Mouse (Mus musculus): ENCODE data around the gene Comt. TPM values are rescaled to one million over a fixed set of nuclear protein-coding genes. Genes with fewer than 3 reads are reported as not detected.

Gene Comt
- polyA plus RNA-seq, 1 experiment, result 96.2 TPM

GRCm38 (mm10) chr16:18416094-18416761 is 10.4 kb downstream of the Comt start:
- Histone ChIP-seq H3ac (ENCODE audit: control insufficient read depth, insufficient read length, low read depth) (no peak overlapping the region), H3K79me3 (ENCODE audit: low read depth) (peaks cover 20% of the 10 kb centered on the region), H3K27me3 (ENCODE audit: control insufficient read depth, insufficient read depth, insufficient read length) (no peaks in the 10 kb centered on the region), H3K79me2 (ENCODE audit: control insufficient read depth, insufficient read depth) (peaks cover 60% of the 10 kb centered on the region), H3K36me3 (ENCODE audit: control insufficient read depth, insufficient read depth) (peaks cover 43% of the 10 kb centered on the region), H3K4me3 (ENCODE audit: insufficient read depth, poor library complexity, severe bottlenecking) (no peak overlapping the region)
- TF ChIP-seq MAX (IDR thresholded peaks at IDR 0.05) (no peak), CEBPB (IDR thresholded peaks at IDR 0.05; ENCODE audit: low read depth) (peak; percentile 94)

GRCm38 (mm10) chr16:18413032-18413816 is 13.4 kb downstream of the Comt start:
- Histone ChIP-seq H3K79me2 (ENCODE audit: control insufficient read depth, insufficient read depth) (peaks cover 38% of the 10 kb centered on the region), H3K4me3 (ENCODE audit: insufficient read depth, poor library complexity, severe bottlenecking) (no peak overlapping the region), H3K36me3 (ENCODE audit: control insufficient read depth, insufficient read depth) (peaks cover 56% of the 10 kb centered on the region), H3K79me3 (ENCODE audit: low read depth) (peaks cover 14% of the 10 kb centered on the region), H3ac (ENCODE audit: control insufficient read depth, insufficient read length, low read depth) (no peak overlapping the region), H3K27me3 (ENCODE audit: control insufficient read depth, insufficient read depth, insufficient read length) (no peaks in the 10 kb centered on the region)
- TF ChIP-seq CEBPB (IDR thresholded peaks at IDR 0.05; ENCODE audit: low read depth) (no peak), MAX (IDR thresholded peaks at IDR 0.05) (no peak), FOSL1 (IDR thresholded peaks at IDR 0.05; ENCODE audit: insufficient read depth, low read length, poor library complexity, severe bottlenecking) (no peak), MYOG (IDR thresholded peaks at IDR 0.05; ENCODE audit: control insufficient read depth, extremely low read depth, insufficient read length) (no peak), USF1 (IDR thresholded peaks at IDR 0.05; ENCODE audit: low read depth) (no peak), MYOD1 (IDR thresholded peaks at IDR 0.05; ENCODE audit: control insufficient read depth, insufficient read length, low read depth) (no peak), CTCF (IDR thresholded peaks at IDR 0.05; ENCODE audit: control insufficient read depth, insufficient read depth, insufficient read length) (no peak)

DNA sequence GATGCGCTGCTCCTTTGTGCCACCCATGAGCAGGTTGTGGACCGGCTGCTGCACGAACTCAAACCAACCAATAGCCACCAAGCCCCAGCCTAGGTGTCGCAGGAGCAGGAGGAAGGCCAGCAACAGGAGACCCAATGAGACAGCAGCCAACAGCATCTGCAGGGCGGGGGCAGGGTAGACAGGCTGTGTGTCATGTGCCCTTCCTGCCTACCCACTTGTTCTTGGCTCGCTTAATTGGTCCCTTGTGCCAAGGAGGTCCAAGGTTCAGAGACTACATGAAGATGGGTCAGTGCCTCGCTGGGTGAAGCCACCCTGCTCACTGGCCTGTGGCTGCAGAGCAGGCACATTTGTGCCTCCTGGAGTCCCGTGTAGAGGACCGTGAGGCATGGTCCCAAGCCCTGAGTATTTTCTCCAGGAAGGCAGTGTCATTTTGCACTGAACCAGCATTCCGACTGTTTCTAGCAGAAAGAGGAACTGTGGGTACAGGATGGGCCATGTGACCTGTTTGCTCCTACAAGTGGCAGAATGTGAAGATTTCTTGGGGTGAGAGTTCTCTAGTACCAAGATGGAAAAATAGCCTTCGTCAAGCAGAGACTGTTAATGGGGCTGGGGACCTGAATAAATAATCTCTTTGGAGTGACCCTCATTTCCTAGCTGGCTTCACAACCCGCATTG is 14.7 kb downstream of the Comt start:
- no peak overlapping the region for H3ac ChIP-seq (ENCODE audit: control insufficient read depth, insufficient read length, low read depth)

DNA sequence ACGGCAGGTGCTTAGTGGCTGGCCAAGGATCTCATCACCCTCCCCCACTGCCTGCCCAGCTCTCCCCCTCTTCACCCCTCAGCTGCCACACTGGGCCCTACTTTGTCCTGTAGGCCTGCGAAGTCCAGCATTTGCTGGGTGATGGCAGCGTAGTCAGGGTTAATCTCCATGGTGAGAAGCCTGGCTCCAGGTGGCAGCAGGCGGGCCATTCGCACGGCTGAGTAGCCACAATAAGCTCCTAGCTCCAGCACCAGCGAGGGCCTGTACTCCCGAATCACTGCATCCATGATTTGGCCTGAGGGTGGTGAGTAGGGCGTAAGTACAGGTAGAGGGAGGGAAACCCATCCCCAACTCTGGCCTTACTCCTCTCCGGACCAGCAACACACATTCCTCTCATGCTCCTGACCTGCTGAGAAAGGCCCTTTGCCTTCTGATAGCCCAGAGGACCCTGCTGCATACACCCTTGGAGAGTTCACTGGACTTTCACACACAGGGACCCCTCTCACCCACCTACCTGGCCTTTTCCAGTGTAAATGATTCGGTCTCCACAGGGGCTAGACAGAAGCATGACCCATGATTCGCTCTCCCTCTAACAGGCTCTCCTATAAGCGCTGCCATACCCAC is 15.5 kb downstream of the Comt start:
- H3K79me3 ChIP-seq (ENCODE audit: low read depth), result peaks cover 10% of the 10 kb centered on the region
- TF ChIP-seq CTCF (IDR thresholded peaks at IDR 0.05; ENCODE audit: control insufficient read depth, insufficient read depth, insufficient read length) (no peak), MYOD1 (IDR thresholded peaks at IDR 0.05; ENCODE audit: control insufficient read depth, insufficient read length, low read depth) (no peak)
- H3K4me3 ChIP-seq (ENCODE audit: insufficient read depth, poor library complexity, severe bottlenecking), result no peak overlapping the region
- peaks cover 24% of the 10 kb centered on the region for H3K79me2 ChIP-seq (ENCODE audit: control insufficient read depth, insufficient read depth)
- H3K27me3 ChIP-seq (ENCODE audit: control insufficient read depth, insufficient read depth, insufficient read length), result no peaks in the 10 kb centered on the region
- H3ac ChIP-seq (ENCODE audit: control insufficient read depth, insufficient read length, low read depth), result no peak overlapping the region
- H3K36me3 ChIP-seq (ENCODE audit: control insufficient read depth, insufficient read depth), result peaks cover 64% of the 10 kb centered on the region

More for the DNA sequence above, 14.7 kb downstream of the Comt start:
- no peaks in the 10 kb centered on the region for H3K27me3 ChIP-seq (ENCODE audit: control insufficient read depth, insufficient read depth, insufficient read length)
- no peak overlapping the region for H3K4me3 ChIP-seq (ENCODE audit: insufficient read depth, poor library complexity, severe bottlenecking)
- TF ChIP-seq CTCF (IDR thresholded peaks at IDR 0.05; ENCODE audit: control insufficient read depth, insufficient read depth, insufficient read length) (no peak), MYOG (IDR thresholded peaks at IDR 0.05; ENCODE audit: control insufficient read depth, extremely low read depth, insufficient read length) (no peak), MAX (IDR thresholded peaks at IDR 0.05) (no peak), MYOD1 (IDR thresholded peaks at IDR 0.05; ENCODE audit: control insufficient read depth, insufficient read length, low read depth) (no peak), CEBPB (IDR thresholded peaks at IDR 0.05; ENCODE audit: low read depth) (no peak), USF1 (IDR thresholded peaks at IDR 0.05; ENCODE audit: low read depth) (no peak), FOSL1 (IDR thresholded peaks at IDR 0.05; ENCODE audit: insufficient read depth, low read length, poor library complexity, severe bottlenecking) (no peak)
- peaks cover 10% of the 10 kb centered on the region for H3K79me3 ChIP-seq (ENCODE audit: low read depth)
- H3K36me3 ChIP-seq (ENCODE audit: control insufficient read depth, insufficient read depth), result peaks cover 57% of the 10 kb centered on the region
- H3K79me2 ChIP-seq (ENCODE audit: control insufficient read depth, insufficient read depth), result peaks cover 31% of the 10 kb centered on the region

GRCm38 (mm10) chr16:18410418-18410817 is 16.2 kb downstream of the Comt start:
- Histone ChIP-seq H3K79me2 (ENCODE audit: control insufficient read depth, insufficient read depth) (peaks cover 21% of the 10 kb centered on the region), H3K36me3 (ENCODE audit: control insufficient read depth, insufficient read depth) (peaks cover 66% of the 10 kb centered on the region), H3ac (ENCODE audit: control insufficient read depth, insufficient read length, low read depth) (no peak overlapping the region), H3K4me3 (ENCODE audit: insufficient read depth, poor library complexity, severe bottlenecking) (no peak overlapping the region), H3K79me3 (ENCODE audit: low read depth) (peaks cover 9% of the 10 kb centered on the region), H3K27me3 (ENCODE audit: control insufficient read depth, insufficient read depth, insufficient read length) (no peaks in the 10 kb centered on the region)
- TF ChIP-seq USF1 (IDR thresholded peaks at IDR 0.05; ENCODE audit: low read depth), result no peak
- TF ChIP-seq CEBPB (IDR thresholded peaks at IDR 0.05; ENCODE audit: low read depth), result no peak
- TF ChIP-seq CTCF (IDR thresholded peaks at IDR 0.05; ENCODE audit: control insufficient read depth, insufficient read depth, insufficient read length), result no peak
- no peak for TF ChIP-seq MYOG (IDR thresholded peaks at IDR 0.05; ENCODE audit: control insufficient read depth, extremely low read depth, insufficient read length)
- TF ChIP-seq MYOD1 (IDR thresholded peaks at IDR 0.05; ENCODE audit: control insufficient read depth, insufficient read length, low read depth), result no peak
- no peak for TF ChIP-seq MAX (IDR thresholded peaks at IDR 0.05)
- TF ChIP-seq FOSL1 (IDR thresholded peaks at IDR 0.05; ENCODE audit: insufficient read depth, low read length, poor library complexity, severe bottlenecking), result no peak

All from C2C12 (cell line).